Mouse (Mus musculus) frontal cortex, postnatal 36 days (tissue): ENCODE measurements at regions not wholly inside any gene's neighbourhood (a gene's known extent, or its start where the extent isn't known, plus 50 kb on each side); places are given as distances from the start of the nearest gene placed in this dataset.
"Not testable (repeated sequence)": the region's sequence is repeated elsewhere in the genome, so short reads cannot be mapped to it uniquely, and the experiment has no call there.

ENCODE experiments used
- DNase-seq, 2 experiments: peaks; one replicate each; pipeline ENCODE4 v3.0.0; 2022; ENCODE audit warnings: low spot score in 2 of 2

- DNase-seq, result no peak
Observed at GRCm38 (mm10) chr4:31225741-31226140, 738.2 kb upstream of the Map3k7 start.

- no peak for DNase-seq
Observed at GRCm38 (mm10) chr4:31268825-31269495, 694.9 kb upstream of the Map3k7 start.

DNA sequence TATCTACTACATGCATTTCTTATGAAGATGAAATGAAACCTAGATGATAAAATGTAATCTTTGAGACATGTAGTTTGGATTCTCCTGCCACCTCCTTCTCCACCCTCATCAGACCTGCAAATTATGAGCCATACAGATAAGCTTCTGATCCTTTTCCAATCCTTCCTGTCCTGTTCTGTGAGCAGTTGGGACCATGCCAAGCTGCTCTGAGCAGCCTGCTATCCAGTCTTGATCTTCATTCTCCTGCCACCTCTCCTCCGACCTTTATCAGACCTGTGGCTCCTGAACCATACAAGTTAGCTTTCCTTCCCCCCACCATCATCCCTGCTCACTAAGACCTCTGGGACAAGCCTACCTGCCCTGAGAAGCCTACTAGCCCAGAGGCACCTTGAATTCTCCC is 689.8 kb upstream of the Map3k7 start:
- DNase-seq, result no peak

GRCm38 (mm10) chr4:31290301-31290975 is 673.5 kb upstream of the Map3k7 start:
- DNase-seq, result no peak

DNA sequence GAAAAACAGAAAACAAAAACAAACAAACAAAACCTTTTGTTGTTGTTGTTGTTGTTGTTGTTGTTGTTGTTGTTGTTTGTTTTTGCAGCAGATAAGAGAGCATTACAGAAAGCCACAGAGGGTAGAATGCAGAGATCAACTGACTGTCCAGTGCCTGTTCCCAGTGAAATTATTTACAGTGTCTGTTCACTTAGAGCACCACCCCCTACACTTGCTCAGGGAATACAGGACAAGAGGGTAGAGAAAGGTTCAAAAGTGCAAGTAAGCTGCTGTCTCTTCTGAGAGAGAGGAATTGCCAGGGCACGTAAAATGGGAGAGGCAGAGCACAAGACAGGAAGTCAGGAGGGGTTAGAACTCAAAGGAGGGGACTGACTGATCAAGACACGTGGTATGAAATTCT is 670.1 kb upstream of the Map3k7 start:
- DNase-seq, result no peak

DNA sequence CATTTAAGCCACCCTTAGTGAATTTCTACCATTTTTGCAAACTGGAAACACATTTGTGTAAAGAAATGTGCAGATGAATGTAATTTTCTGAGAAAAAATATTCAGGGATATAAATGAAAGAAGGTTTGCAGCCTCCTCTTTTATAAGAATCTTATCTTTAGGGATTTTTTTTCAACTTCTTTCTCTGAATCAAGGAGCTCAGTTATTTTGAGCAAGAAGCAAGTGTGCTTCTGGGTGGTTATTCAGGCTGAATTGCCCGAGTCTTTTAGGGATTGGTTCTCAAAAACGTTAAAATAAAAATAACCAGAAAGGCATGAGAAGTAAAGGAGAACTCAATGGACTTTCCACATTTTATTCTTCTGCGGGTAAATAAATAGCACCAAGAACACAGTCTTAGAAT is 666.0 kb upstream of the Map3k7 start:
- DNase-seq, result no peak

- no peak for DNase-seq
Observed at GRCm38 (mm10) chr4:31319269-31319668, 644.6 kb upstream of the Map3k7 start.

GRCm38 (mm10) chr4:31320734-31321507 is 643.0 kb upstream of the Map3k7 start:
- DNase-seq, result no peak

- DNase-seq, result no peak
Observed at GRCm38 (mm10) chr4:31323816-31324215, 640.1 kb upstream of the Map3k7 start.

GRCm38 (mm10) chr4:31328798-31329197 is 635.1 kb upstream of the Map3k7 start:
- DNase-seq, result peak in 1 of 2 experiments; percentile 17

- DNase-seq, result no peak
Observed at GRCm38 (mm10) chr4:31331053-31331452, 632.8 kb upstream of the Map3k7 start.

GRCm38 (mm10) chr4:31335686-31336085 is 628.2 kb upstream of the Map3k7 start:
- DNase-seq, result no peak

DNA sequence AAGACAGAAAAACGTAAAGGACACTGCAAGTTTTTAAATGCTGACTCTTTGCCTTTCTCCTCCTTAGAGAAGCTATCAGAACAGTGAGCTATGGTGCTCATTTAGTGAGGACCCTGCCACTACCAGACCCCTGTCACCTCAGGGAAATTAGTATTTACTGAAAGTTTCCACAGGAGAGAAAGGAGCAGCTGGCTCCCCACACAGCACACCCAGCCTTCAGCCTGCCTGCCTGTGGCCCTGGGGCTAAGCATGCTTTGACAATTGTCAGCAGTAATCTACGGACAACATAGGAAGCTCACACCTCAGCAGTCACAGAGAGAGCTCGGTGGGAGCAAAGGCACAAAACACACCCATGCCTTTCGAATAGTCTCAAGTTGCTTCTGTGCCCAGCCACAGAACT is 625.9 kb upstream of the Map3k7 start:
- no peak for DNase-seq

DNA sequence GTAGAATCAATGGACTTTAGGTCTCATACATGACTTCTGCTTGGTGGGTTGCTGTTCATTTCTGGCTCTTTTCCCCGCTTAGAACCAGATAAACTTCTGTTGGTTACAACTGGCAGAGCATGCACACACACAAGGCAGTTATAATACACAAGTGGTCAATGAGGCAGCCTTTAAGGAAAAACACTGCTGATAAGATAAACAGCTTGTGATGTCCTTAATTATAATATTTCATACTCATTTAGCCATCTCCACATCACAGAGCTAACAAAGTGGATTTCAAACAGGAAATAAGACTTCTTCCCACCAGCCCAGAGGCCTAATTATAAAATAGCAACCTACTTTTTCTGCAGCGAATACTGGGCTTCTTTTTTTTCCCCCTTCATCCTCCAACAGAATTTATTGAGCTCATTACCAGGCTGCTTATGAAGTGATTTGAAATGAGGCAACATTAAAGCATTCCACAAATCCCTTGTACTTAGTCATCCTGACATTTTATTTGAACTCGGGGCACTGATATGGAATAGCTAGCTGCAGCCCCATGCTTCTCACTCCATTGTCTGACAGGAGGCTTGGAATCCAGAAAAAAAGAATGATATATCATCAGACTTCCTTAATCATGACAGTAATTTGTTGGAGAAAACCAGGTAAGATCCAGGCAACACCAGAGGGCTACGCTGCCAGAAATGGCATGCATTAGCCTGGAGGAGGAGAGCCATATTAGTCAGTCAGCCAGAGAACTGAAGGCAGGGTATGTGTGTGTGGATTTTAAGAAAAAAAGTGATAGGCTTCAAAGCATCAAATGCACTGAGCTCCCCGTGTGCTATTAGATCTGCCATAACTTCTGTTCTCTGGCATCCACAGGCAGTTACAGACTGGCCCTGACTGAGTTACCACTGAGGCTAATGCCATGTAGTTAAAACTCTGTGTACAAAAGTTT is 620.3 kb upstream of the Map3k7 start:
- DNase-seq, result no peak

DNA sequence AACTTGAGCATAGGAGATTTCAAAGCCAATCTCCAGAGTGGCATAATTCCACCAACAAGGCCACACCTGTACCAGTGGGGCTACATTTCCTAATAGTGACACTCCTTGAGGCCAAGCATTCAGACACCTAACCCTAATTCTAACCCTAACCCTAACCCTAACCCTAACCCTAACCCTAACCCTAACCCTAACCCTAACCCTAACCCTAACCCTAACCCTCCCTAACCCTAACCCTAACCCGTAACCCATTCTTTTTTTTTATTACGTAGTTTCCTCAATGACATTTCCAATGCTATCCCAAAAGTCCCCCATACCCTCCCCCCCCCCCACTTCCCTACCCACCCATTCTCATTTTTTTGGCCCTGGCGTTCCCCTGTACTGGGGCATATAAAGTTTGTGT is 609.9 kb upstream of the Map3k7 start:
- DNase-seq, result not testable (repeated sequence)

GRCm38 (mm10) chr4:31354953-31355352 is 608.9 kb upstream of the Map3k7 start:
- DNase-seq, result no peak

GRCm38 (mm10) chr4:31366172-31366571 is 597.7 kb upstream of the Map3k7 start:
- DNase-seq, result peak in 1 of 2 experiments; percentile 7

DNA sequence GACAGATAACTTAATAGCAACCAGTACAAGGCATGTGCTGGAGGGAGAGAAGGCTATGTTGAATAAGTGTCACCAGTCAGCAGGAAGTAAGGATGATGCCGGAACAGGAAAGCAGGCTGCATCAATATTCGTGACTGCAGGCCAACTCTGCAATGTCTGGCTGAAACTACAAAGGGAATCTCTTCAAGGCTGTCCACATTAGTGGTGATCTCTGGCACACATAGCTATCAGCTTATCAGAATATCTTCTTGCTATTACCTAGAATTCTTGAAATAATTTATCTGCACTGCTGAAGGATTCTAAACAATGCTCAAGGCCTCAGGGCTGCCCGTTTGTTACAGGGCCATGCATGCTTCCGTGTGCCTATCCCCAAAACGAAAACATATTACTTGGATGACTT is 596.9 kb upstream of the Map3k7 start:
- no peak for DNase-seq

GRCm38 (mm10) chr4:31370062-31370461 is 593.8 kb upstream of the Map3k7 start:
- no peak for DNase-seq

DNA sequence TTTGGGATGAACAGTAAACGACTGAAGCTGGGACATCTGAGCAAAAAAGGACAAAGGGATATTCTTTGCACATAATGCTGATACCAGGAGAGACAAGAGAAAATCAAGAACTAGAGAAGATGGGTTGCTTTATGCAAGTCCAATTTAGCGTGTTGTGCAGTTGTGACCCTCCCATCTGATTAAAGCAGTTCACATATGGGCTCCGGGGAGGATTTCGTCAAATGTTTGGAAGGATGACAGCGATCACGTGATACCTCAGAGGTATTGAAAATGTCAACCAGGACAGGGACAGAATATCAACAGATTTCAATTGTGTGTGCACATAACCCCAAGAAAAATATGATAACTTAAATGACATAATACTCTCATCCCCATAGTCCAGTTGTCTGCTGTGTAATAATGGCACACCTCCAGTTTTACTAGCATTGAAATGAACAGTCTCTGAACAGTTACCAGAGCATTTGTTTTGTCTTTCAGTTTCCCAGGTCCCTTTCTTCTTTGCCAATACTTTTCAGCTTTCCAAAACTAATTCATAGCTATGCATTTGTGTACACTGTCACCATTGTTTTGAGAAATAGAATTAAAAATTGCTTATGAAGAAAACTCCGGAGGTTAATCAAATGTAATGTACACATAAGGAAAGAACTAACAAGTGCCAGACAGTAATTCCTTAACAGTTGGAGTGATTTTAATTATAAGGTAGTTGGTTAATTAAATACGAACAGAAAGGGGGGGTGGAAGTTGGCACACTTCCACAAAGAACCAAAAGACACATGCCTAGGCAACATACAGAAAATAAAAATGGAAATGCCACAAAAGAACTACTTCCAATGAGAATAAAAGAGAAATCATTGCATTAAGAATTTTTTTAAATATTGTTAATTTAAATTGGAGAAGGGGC is 582.6 kb upstream of the Map3k7 start:
- DNase-seq, result no peak
